Comparison of ENCODE assay signal across 8 mouse cellular contexts in the genomic region with DNA sequence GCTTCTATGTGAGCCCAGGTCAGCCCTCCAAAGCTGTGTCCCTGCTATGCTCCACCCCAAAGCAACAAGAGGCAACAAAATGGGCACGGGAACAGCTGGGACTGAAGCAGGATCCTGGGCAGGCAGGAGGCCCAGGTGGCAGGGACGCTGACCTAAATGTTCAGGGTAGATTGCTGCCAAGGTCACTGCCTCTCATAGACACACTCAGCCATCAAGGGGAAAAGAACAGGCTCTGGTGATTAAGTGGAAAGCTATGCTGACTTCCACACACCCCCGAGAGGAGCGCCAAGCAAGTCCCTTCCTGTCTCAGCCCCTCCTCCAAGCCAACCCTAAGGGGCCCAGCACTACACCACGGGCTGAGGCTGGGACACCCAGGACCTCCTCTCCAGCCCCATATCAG.
DNase-seq lines count a peak whose midpoint lies in the region; ATAC-seq and TF ChIP-seq lines count a peak whose summit lies in the region.

No protein-coding gene starts in this region.

- intact Hi-C loops in gastrocnemius, postnatal 36 days (cut with DNase I), result no loop called here

- 0 out of 2 replicates have a peak overlapping the region, but pooled peaks have one; percentile 18 for H3K27ac ChIP-seq in hindbrain, embryonic 13.5 days
- no peak overlapping the region for H3K27ac ChIP-seq in hindbrain, embryonic 11.5 days (ENCODE audit: low read depth, low read length)
- peak overlapping the region; percentile 97 for H3K27ac ChIP-seq in lung, postnatal 0 days (ENCODE audit: low read length)
- no peak overlapping the region for H3K27ac ChIP-seq in midbrain, embryonic 13.5 days

- H3K36me3 ChIP-seq in hindbrain, embryonic 13.5 days, result no peaks in the 10 kb centered on the region; the same call in 1 of the 2 replicates
- no peaks in the 10 kb centered on the region for H3K36me3 ChIP-seq in hindbrain, embryonic 11.5 days (ENCODE audit: control insufficient read depth, insufficient read depth, low read length)
- no peaks in the 10 kb centered on the region for H3K36me3 ChIP-seq in lung, postnatal 0 days (ENCODE audit: insufficient read depth, low read length)
- H3K36me3 ChIP-seq in midbrain, embryonic 13.5 days, result no peaks in the 10 kb centered on the region

- 72% methylated on average over 5 of the region's 5 CpGs for WGBS in hindbrain, embryonic 13.5 days
- WGBS in hindbrain, embryonic 11.5 days, result 81% methylated on average over 5 of the region's 5 CpGs
- 5% methylated on average over 5 of the region's 5 CpGs for WGBS in lung, postnatal 0 days
- WGBS in midbrain, embryonic 13.5 days, result 75% methylated on average over 5 of the region's 5 CpGs

- ATAC-seq in hindbrain, embryonic 13.5 days (ENCODE audit: low FRiP score), result no peak
- no peak for ATAC-seq in hindbrain, embryonic 11.5 days (ENCODE audit: low FRiP score)
- ATAC-seq in lung, postnatal 0 days, result peak; percentile 87
- ATAC-seq in midbrain, embryonic 13.5 days, result no peak

- no peak overlapping the region for H3K9ac ChIP-seq in hindbrain, embryonic 13.5 days
- no peak overlapping the region for H3K9ac ChIP-seq in hindbrain, embryonic 11.5 days (ENCODE audit: low read depth, low read length)
- H3K9ac ChIP-seq in lung, postnatal 0 days (replicated peaks; ENCODE audit: low read depth), result peak overlapping the region; percentile 23; the same call in 1 of the 2 replicates
- H3K9ac ChIP-seq in midbrain, embryonic 13.5 days (replicated peaks), result no peak overlapping the region

- H3K4me3 ChIP-seq in hindbrain, embryonic 13.5 days, result no peak overlapping the region
- no peak overlapping the region for H3K4me3 ChIP-seq in hindbrain, embryonic 11.5 days (ENCODE audit: low read depth, low read length)
- H3K4me3 ChIP-seq in lung, postnatal 0 days (ENCODE audit: low read depth, low read length), result no peak overlapping the region
- no peak overlapping the region for H3K4me3 ChIP-seq in midbrain, embryonic 13.5 days (replicated peaks)

- peaks cover 15% of the 10 kb centered on the region; the same call in 1 of the 2 replicates for H3K4me1 ChIP-seq in hindbrain, embryonic 13.5 days (replicated peaks)
- no peaks in the 10 kb centered on the region for H3K4me1 ChIP-seq in hindbrain, embryonic 11.5 days (replicated peaks; ENCODE audit: control insufficient read depth, insufficient read depth, low read length)
- H3K4me1 ChIP-seq in lung, postnatal 0 days (ENCODE audit: insufficient read depth, low read depth, low read length), result peaks cover 66% of the 10 kb centered on the region
- no peaks in the 10 kb centered on the region for H3K4me1 ChIP-seq in midbrain, embryonic 13.5 days (replicated peaks)

- no peak for DNase-seq in hindbrain, embryonic 11.5 days (ENCODE audit: low spot score)
- peak; percentile 56 to 58 for DNase-seq in gastrocnemius, postnatal 36 days
- peak; percentile 75 to 84 for DNase-seq in kidney, adult 8-10 months
- DNase-seq in lung, postnatal 0 days (ENCODE audit: low spot score), result peak; percentile 98
- no peak for DNase-seq in right cerebral cortex, postnatal 25 days
- no peak for DNase-seq in spleen, adult 12 weeks (ENCODE audit: low spot score)

- no peak for TF ChIP-seq CTCF in lung, postnatal 0 days (IDR thresholded peaks at IDR 0.05)

- peaks cover 4% of the 10 kb centered on the region; the same call in 1 of the 2 replicates for H3K9me3 ChIP-seq in hindbrain, embryonic 13.5 days
- no peaks in the 10 kb centered on the region for H3K9me3 ChIP-seq in hindbrain, embryonic 11.5 days (ENCODE audit: control insufficient read depth, low read length)
- no peaks in the 10 kb centered on the region for H3K9me3 ChIP-seq in lung, postnatal 0 days (ENCODE audit: low read length)
- peaks cover 5% of the 10 kb centered on the region; the same call in 1 of the 2 replicates for H3K9me3 ChIP-seq in midbrain, embryonic 13.5 days

- TF ChIP-seq EP300 in lung, postnatal 0 days (IDR thresholded peaks at IDR 0.05), result no peak

- no peaks in the 10 kb centered on the region for H3K27me3 ChIP-seq in hindbrain, embryonic 13.5 days
- no peaks in the 10 kb centered on the region for H3K27me3 ChIP-seq in hindbrain, embryonic 11.5 days (ENCODE audit: control insufficient read depth, insufficient read depth, low read length)
- no peaks in the 10 kb centered on the region for H3K27me3 ChIP-seq in lung, postnatal 0 days (replicated peaks; ENCODE audit: insufficient read depth, low read length)
- H3K27me3 ChIP-seq in midbrain, embryonic 13.5 days, result no peaks in the 10 kb centered on the region

- H3K4me2 ChIP-seq in hindbrain, embryonic 13.5 days, result no peak overlapping the region
- no peak overlapping the region for H3K4me2 ChIP-seq in hindbrain, embryonic 11.5 days (replicated peaks; ENCODE audit: low read depth, low read length)
- H3K4me2 ChIP-seq in lung, postnatal 0 days (replicated peaks; ENCODE audit: low read depth, low read length), result peak overlapping the region; percentile 22
- H3K4me2 ChIP-seq in midbrain, embryonic 13.5 days (replicated peaks), result no peak overlapping the region

Comparison
In these comparisons a context has a peak if more than half of its experiments do, and no peak if none do; other contexts are left out.
1. H3K27ac ChIP-seq: peak in hindbrain, embryonic 13.5 days (single experiment) and lung, postnatal 0 days (single experiment); none in hindbrain, embryonic 11.5 days (single experiment) and midbrain, embryonic 13.5 days (single experiment).
2. DNase-seq: peak in gastrocnemius, postnatal 36 days (2 of 2), kidney, adult 8-10 months (2 of 2) and lung, postnatal 0 days (single experiment); none in hindbrain, embryonic 11.5 days (single experiment), right cerebral cortex, postnatal 25 days (single experiment) and spleen, adult 12 weeks (single experiment).